Mouse (Mus musculus) lung, embryonic 16.5 days (tissue): ENCODE measurements around the gene Srp9. TPM values are rescaled to one million over a fixed set of nuclear protein-coding genes. Genes with fewer than 3 reads are reported as not detected.

Experiments
- ATAC-seq: fragments of 200-750 bp; cut with Nextera tagmentation; 2 replicates; pipeline ENCODE4 v1.8.0; 2017; ENCODE audit warnings: low read depth, mild to moderate bottlenecking, moderate library complexity
- H3K27ac ChIP-seq: fragments of 300-500 bp; sonication (generic); 2 replicates; pipeline ENCODE4 v1.5.1; 2014; ENCODE audit warnings: mild to moderate bottlenecking, control low read depth, low read length
- H3K27me3 ChIP-seq: fragments of 300-500 bp; sonication (generic); 2 replicates; pipeline ENCODE4 v1.6.1; 2014; ENCODE audit warnings: low read depth, low read length, mixed read lengths; ENCODE audit not compliant: control insufficient read depth, insufficient read depth
- H3K36me3 ChIP-seq: fragments of 300-500 bp; sonication (generic); 2 replicates; pipeline ENCODE4 v1.6.1; 2014; ENCODE audit warnings: low read length; ENCODE audit not compliant: control insufficient read depth, insufficient read depth
- H3K4me1 ChIP-seq: fragments of 300-500 bp; sonication (generic); replicated peaks from 2 replicates; pipeline ENCODE4 v1.6.1; 2014; ENCODE audit warnings: low read length, mixed read lengths; ENCODE audit not compliant: control insufficient read depth, insufficient read depth
- H3K4me2 ChIP-seq: fragments of 300-500 bp; sonication (generic); 2 replicates; pipeline ENCODE4 v1.6.1; 2014; ENCODE audit warnings: low read depth, low read length, control low read depth
- H3K4me3 ChIP-seq: fragments of 300-500 bp; sonication (generic); 2 replicates; pipeline ENCODE4 v1.5.1; 2014; ENCODE audit warnings: mild to moderate bottlenecking, low read length, control low read depth
- H3K9ac ChIP-seq: fragments of 300-500 bp; sonication (generic); 2 replicates; pipeline ENCODE4 v1.6.1; 2014; ENCODE audit warnings: low read length, control low read depth
- H3K9me3 ChIP-seq: fragments of 300-500 bp; sonication (generic); 2 replicates; pipeline ENCODE4 v1.6.1; 2016; ENCODE audit warnings: low read length; ENCODE audit not compliant: control insufficient read depth
- WGBS: fragments of 180-500 bp; shearing (Covaris S2); extraction: QIAGEN DNeasy Blood & Tissue Kit; methylation state at CpG from one replicate; pipeline ENCODE4 v1.1.7; 2014; 5-methylcytosine and 5-hydroxymethylcytosine counted together
- polyA plus RNA-seq: library from polyadenylated mRNA; unstranded; fragments of >200 nt; fragmentation: Nextera tagmentation; extraction: Ambion mirVana; gene quantifications from 2 replicates; pipeline ENCODE4 v1.2.1, GENCODE M21; 2015

Srp9 gene
- polyA plus RNA-seq, 1 experiment from 2014 or later: 141 TPM

DNA sequence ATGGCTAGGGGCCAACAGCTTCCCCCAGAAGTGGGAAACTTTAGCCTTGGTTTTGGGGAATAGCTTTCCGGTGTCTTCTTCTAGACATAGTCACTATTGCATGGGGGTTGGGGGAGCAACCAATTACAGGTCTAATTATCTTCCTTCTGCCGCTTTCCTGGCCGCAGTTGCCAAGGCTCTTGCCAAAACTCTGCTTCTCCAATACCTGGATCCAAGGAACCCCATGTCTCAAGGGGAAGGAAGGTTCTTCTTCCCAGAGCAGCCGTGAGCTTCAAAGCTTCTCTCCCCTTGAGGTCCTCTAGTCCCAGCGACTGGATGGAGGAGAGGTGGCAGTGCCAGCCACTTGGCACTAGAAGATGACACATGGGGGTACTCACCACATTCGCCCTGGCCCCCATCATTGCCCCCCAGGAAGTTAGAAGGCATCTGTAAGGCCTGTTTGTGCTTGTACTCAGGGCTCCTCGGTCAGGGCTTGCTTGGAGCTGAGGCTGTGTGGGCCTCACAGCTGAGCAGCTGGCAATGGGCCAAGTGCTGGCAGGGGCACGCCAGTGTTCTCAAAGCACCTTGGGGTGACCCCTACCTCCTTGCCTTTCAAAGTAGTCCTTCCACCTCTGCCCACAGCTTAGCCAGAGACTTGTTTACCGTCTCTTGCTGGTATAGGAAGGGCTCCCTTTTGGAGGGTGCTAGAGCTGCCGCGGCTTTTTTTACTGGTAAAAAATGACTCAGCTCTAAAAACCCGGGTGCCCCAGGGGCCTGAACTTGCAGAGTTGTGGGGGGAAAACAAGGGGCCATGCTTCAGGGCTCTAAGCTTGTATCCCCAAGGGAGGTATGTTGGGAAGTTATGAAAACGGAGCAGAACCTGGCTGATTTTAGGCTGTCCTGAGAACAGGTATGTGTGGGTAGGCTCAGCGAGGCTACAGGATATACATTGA, 12.9 kb upstream of the Srp9 start:
- ATAC-seq: peak; percentile 30
- no peak overlapping the region for H3K27ac ChIP-seq

DNA sequence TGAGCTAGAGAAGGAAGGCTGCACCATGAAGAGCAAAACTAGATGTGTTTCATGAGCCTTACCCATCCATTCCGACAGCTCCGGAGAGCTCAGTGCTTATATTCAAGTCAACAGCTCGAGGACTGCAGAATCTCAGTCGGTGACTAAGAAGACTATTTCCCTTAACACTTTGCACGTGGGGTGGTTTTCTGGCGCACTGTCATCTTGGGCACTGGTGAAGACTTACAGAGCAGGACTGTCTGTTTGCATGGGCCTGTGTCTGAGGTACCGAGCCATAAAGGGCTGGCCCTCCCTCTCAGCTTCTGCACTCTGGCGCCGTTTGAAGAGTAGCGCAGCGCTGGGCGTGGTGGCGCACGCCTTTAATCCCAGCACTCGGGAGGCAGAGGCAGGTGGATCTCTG, 12.2 kb upstream of the Srp9 start:
- no peak overlapping the region for H3K4me3 ChIP-seq
- no peak overlapping the region for H3K4me2 ChIP-seq
- ATAC-seq: no peak
- no peak overlapping the region for H3K27ac ChIP-seq
- WGBS: 84% methylated on average over 15 of the region's 15 CpGs
- H3K9ac ChIP-seq: no peak overlapping the region
- H3K9me3 ChIP-seq: no peaks in the 10 kb centered on the region
- no peaks in the 10 kb centered on the region for H3K36me3 ChIP-seq
- H3K4me1 ChIP-seq: peaks cover 16% of the 10 kb centered on the region; the same call in 1 of the 2 replicates
- no peaks in the 10 kb centered on the region; the same call in 1 of the 2 replicates for H3K27me3 ChIP-seq

More for the DNA sequence above, 12.9 kb upstream of the Srp9 start:
- 57% methylated on average over 14 of the region's 14 CpGs for WGBS
- no peak overlapping the region for H3K4me2 ChIP-seq
- no peak overlapping the region for H3K4me3 ChIP-seq
- no peaks in the 10 kb centered on the region for H3K9me3 ChIP-seq
- H3K36me3 ChIP-seq: no peaks in the 10 kb centered on the region
- H3K9ac ChIP-seq: no peak overlapping the region
- H3K27me3 ChIP-seq: no peaks in the 10 kb centered on the region; the same call in 1 of the 2 replicates
- H3K4me1 ChIP-seq: peaks cover 16% of the 10 kb centered on the region; the same call in 1 of the 2 replicates

DNA sequence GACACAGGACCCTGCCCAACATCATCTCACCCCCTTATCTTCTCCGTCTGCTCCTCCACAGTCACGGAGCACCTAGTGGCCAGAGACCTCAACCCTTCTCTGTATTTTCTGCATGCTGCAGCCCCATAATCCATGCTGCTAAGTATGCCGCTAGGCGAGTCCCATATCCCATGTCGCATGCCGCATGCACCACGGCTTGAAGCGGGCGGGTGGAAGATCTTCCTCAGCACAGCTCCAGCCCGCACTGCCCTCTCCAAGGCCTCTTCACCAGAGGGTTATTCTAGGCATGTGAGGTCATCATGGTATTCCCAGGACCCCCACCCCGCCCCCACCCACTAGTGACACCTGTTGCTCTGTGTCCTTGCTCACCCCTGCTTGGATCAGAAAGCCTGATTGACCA, 11.4 kb upstream of the Srp9 start:
- WGBS: 84% methylated on average over 11 of the region's 11 CpGs

DNA sequence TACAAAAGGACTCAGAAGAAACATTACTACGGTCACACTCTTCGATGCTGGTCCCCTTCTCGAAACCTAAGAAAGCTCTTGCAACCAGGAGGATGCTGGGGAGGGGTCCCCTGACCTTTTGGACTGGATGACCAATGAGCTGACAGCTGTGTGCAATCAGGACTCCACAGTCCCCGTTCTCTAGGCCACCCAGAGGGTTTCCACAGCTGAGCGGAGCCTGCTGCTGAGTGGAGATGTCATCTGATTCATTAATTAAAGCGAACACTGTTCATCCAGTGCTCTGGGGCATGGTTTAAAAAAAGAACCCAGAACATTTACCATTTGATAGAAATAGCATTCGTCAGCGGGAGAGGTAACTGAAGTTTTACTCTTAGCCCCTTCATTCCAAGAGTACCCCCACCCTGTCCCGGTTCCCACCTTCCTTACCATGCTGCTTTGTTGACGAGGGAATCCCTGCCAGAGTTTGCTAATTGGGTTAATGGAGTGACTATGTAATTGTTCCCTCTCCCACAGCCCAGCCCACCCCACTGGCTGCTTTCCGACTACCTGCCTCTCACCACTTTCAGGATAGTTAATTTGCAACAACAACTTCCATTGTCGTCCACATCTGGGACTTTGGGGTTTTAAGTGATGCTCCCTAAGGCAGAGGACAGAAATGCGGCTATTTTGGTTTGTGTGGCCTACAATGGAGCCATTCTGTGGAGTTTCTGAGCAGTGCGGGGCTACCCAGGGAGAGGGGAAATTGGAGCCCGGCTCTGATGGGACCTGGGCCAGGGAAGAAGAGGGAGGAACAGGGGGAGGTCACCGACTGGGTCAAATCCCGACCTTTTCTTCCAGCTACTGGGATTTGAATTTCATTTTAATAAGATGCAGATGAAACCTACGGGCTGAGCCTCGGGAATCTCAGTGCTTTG, 10.7 kb upstream of the Srp9 start:
- Histone ChIP-seq H3K4me3 (no peak overlapping the region), H3K27ac (no peak overlapping the region), H3K4me2 (no peak overlapping the region), H3K9me3 (no peaks in the 10 kb centered on the region), H3K4me1 (peaks cover 13% of the 10 kb centered on the region; the same call in 1 of the 2 replicates), H3K36me3 (no peaks in the 10 kb centered on the region), H3K9ac (no peak overlapping the region), H3K27me3 (no peaks in the 10 kb centered on the region; the same call in 1 of the 2 replicates)
- WGBS: 43% methylated on average over 19 of the region's 19 CpGs
- no peak for ATAC-seq

More for the DNA sequence above, 11.4 kb upstream of the Srp9 start:
- Histone ChIP-seq H3K36me3 (no peaks in the 10 kb centered on the region), H3K4me2 (no peak overlapping the region), H3K27ac (no peak overlapping the region), H3K4me1 (peaks cover 16% of the 10 kb centered on the region; the same call in 1 of the 2 replicates), H3K27me3 (no peaks in the 10 kb centered on the region; the same call in 1 of the 2 replicates), H3K9ac (no peak overlapping the region), H3K4me3 (no peak overlapping the region), H3K9me3 (no peaks in the 10 kb centered on the region)
- no peak for ATAC-seq

DNA sequence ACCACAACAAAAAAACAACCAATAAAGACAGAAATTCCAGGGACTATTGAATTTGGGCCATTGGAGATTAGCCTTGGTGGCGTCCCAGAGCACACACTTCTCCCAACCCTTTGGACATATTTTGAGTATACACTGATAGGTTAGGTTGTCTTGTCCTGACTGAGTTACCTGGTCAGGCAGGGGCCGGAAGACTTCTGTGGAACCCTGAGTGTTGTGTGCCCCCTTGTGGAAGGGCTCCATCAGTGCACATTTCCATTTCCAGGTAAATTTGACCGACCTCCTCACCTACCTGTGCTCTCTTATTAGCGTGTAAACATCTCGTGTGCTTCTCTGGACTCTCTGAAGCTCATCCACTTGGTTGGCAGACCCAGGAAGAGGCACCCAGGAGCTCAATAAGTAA, 9.3 kb upstream of the Srp9 start:
- no peaks in the 10 kb centered on the region for H3K36me3 ChIP-seq
- H3K9me3 ChIP-seq: no peaks in the 10 kb centered on the region
- H3K9ac ChIP-seq: no peak overlapping the region
- peaks cover 13% of the 10 kb centered on the region; the same call in 1 of the 2 replicates for H3K4me1 ChIP-seq
- H3K4me3 ChIP-seq: no peak overlapping the region
- peak overlapping the region; percentile 28; the same call in 1 of the 2 replicates for H3K4me2 ChIP-seq
- ATAC-seq: no peak
- WGBS: 13% methylated on average over 5 of the region's 5 CpGs
- no peaks in the 10 kb centered on the region; the same call in 1 of the 2 replicates for H3K27me3 ChIP-seq
- no peak overlapping the region for H3K27ac ChIP-seq

DNA sequence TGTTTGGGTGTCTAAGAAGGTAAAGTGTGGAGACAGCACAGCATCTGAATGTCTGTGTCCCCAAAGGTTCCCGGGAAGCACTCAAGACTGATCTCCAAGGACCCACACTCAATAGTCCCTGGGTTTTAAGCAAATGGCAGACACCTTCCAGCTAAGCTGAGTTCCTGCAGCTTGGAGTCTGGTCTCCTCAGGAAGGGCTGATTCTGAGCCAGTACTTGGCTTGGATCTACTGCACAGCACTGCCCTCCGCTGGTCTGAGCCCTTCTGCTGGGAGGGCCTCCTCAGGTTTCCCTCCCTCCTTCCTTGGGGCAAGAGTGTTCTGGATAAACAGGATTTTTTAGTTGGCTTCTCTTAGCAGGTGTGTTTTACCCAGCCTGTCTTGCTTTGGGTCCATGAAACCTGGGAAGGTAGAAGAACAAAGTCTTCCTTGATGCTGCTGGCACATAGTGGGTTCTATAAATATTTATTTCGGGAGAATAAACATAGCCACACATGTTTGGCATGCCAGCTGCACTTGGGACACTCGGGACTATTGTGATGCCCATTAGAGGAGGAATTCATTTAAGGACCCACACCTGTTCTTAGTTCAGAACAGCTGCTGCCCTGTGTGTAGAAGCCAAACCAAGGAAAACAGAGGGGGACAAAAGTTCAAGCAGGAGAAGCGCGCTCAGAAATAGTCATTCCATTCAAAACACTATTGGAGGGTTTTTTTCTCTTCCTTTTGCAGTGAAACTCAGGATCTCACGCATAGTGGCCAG, 8.7 kb upstream of the Srp9 start:
- Histone ChIP-seq H3K4me3 (no peak overlapping the region), H3K9me3 (no peaks in the 10 kb centered on the region), H3K9ac (no peak overlapping the region), H3K4me2 (peak overlapping the region; percentile 28; the same call in 1 of the 2 replicates), H3K27me3 (no peaks in the 10 kb centered on the region; the same call in 1 of the 2 replicates), H3K36me3 (no peaks in the 10 kb centered on the region), H3K27ac (no peak overlapping the region), H3K4me1 (peaks cover 13% of the 10 kb centered on the region; the same call in 1 of the 2 replicates)
- 28% methylated on average over 7 of the region's 7 CpGs for WGBS
- peak; percentile 73 for ATAC-seq

DNA sequence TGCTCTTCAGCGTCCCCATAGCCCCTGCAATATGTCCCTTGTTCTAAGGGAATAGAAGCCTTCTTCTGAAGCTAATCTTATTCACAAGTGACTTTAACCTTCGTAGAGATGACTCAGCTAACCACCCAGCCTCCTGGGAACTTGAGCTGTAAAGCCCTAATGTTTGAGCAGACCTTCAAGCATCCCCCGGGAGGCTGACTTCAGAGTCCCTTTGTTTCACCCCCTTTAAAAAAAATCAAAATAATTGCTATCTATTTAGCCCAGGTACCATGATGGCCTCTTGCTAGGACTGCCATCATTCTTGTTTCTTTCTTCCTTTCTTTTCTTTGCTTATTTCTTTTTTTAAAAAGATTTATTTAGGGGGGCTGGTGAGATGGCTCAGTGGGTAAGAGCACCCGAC, 2.1 kb upstream of the Srp9 start:
- H3K4me1 ChIP-seq: peaks cover 15% of the 10 kb centered on the region
- WGBS: 76% methylated on average over 4 of the region's 4 CpGs
- ATAC-seq: no peak
- no peak overlapping the region for H3K9ac ChIP-seq
- H3K4me2 ChIP-seq: no peak overlapping the region
- H3K4me3 ChIP-seq: no peak overlapping the region
- no peaks in the 10 kb centered on the region for H3K27me3 ChIP-seq
- H3K9me3 ChIP-seq: no peaks in the 10 kb centered on the region
- H3K36me3 ChIP-seq: no peaks in the 10 kb centered on the region
- no peak overlapping the region for H3K27ac ChIP-seq

GRCm38 (mm10) chr1:182124924-182125368, 409 bp downstream of the Srp9 start:
- H3K4me1 ChIP-seq: peaks cover 15% of the 10 kb centered on the region
- H3K27me3 ChIP-seq: no peaks in the 10 kb centered on the region
- no peaks in the 10 kb centered on the region for H3K9me3 ChIP-seq
- peak overlapping the region; percentile 84 for H3K4me3 ChIP-seq
- H3K4me2 ChIP-seq: peak overlapping the region; percentile 65
- ATAC-seq: peak; percentile 97
- H3K36me3 ChIP-seq: peaks cover 6% of the 10 kb centered on the region; the same call in 1 of the 2 replicates
- 0% methylated on average over 33 of the region's 33 CpGs for WGBS
- peak overlapping the region; percentile 85 for H3K9ac ChIP-seq
- peak overlapping the region; percentile 76 for H3K27ac ChIP-seq
